Mouse (Mus musculus): Measurements from ENCODE around the gene Tbc1d22a.

Gene Tbc1d22a

DNA sequence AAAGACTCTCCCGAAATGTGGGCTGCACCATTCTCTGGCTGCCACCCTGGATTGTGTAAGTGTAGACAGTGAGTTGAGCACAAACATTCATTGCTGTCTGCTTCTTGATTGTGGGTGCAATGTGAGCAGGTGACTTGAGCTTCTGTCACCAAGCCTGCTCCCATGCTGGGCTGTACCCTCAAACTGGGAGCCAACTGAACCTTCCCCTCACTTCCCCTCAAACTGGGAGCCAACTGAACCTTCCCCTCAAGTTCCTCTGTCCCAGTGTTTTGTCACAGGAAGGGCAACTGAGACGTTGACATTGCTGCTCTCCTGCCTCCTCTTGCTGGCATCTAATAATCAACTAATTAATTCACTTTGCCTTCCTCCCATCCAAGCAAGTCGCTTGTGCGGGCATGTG, 52.7 kb downstream of the Tbc1d22a start:
- ATAC-seq (ENCODE audit: insufficient number of reproducible peaks, low FRiP score, low TSS enrichment): no peak

DNA sequence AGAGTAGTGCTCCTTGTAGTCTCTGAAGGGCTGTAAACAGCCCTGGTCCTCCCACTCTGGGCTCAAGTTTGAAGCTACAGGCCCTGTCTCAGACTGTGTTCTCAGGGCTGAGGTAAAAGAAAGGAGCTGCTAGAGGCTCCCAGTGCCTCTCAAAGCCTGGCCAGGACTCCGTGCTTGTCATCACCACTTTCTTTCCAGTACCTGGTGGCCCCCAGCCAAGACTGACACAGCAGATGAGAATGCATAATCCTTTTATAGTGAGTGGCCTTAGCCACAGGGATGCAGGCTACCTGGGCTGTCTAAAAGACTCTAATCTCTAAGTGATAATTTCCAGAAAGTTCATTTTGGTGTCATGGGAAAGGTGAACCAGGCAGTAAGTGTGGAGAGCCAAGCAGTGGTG, 54.3 kb downstream of the Tbc1d22a start:
- ATAC-seq (ENCODE audit: insufficient number of reproducible peaks, low FRiP score, low TSS enrichment): no peak

DNA sequence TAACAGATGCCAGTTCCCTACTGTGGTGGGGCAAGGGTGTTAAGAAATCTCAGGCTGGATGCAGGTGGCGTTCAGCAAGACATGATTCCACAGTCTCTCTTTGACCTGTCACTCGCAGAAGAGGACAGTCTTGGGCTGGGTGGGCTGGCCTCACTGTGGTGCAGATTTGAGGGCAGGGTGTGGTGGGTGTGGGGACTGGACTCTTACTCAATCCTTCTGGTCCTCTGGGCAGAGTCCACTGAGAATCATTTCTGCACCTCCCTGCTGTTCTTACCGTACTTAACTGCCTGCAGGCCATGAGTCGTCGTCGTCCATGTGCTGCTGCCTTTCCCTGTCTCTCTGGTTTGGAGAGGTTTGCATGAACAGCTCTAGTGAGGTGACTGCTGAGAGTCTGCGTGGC, 61.5 kb downstream of the Tbc1d22a start:
- no peak for ATAC-seq (ENCODE audit: insufficient number of reproducible peaks, low FRiP score, low TSS enrichment)

DNA sequence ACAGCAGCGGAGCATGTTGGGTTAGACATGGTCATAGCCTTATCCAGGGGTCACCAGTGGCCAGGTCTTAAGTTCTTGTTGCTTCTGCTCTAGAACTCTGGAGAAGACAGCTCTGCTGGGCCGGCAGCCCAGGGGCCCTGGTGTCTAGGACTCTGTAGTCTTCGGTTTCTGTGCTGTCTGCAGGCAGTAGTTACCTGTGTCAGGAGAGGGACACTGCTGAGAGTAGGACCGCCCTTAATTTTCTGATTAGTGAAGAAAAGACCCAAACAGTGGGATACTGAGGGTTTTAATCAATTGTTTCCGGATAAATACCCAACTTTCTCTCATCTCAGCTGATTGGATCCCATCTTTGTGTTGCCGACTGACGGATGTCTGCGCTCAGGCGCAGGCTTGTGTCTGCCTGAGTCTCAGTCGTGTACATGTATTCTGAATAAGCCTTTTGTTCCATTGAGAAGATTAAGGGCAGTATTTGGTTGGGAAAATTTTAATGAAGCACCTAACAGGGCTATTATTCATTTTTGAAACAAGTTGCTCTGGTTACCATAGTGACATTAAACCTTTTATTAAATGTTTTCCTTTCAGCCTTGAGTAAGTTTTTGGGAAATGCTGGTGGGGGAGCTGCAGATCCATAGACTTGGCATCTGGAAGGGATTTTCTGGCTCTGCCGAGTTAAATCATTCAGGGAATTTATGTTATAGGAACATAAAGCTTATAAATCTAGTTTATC, 62.4 kb downstream of the Tbc1d22a start:
- ATAC-seq (ENCODE audit: insufficient number of reproducible peaks, low FRiP score, low TSS enrichment): no peak

DNA sequence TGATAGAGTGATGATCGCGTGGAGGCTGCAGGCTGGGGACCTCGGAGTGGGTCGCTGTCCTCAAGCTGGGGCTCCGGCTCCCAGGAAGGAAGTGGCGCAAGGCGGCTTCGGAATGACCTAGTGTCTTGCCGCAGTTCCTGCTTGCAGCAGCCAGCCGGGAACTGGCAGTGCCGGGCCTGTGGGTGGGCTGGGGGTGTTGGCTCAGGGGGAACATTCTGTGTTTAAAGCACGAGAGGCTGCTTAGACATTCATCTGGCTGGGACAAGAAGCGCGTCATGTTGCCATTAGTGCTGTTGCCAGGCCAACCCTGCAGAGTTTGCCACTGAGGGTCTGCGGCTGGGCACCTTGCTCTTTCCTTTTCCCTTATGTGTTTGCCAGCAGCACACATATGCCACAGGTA, 63.2 kb downstream of the Tbc1d22a start:
- ATAC-seq (ENCODE audit: insufficient number of reproducible peaks, low FRiP score, low TSS enrichment): no peak

DNA sequence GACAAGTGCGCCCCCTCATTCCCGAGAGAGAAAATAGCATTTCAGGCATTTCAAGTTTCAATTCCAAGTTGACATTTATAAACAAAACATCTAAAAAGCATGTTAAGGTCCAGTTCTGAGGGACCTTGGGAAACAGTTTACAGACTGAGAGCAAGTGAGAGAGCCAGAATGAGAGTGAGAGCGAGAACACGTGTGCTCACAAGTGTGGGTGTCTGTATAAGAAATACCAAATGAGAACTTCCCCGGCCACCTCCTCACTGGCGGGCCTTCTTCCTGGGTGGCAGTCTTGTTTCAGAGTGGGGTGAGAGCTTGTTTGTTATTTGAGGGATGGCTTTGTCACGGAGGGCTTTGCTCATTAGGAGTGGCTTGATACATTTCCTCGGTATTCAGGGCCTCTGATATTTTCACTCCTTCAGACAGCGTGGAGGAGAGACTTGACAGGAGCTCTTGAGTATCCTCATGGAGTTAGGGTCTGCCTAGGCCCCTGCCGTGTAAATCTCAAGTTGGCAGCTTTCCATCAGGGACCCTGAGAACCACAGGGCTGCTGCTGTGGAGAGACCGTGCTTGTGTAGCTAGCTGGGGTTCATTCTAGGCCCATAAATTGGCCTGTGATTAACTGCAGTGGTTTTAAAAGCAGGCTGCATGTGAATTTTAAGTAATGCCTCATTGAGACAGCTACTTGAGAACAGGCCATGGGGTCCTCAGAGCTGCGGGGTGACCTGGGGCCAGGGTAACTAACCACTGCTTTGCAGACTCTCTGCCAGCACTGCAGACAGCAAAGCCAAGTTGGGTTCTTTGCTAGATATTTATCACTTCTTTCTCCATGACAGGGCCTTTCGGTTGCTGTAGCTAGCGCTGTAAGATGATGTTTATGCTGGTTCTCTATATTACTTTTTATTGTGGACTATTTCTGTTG, 65.1 kb downstream of the Tbc1d22a start:
- ATAC-seq (ENCODE audit: insufficient number of reproducible peaks, low FRiP score, low TSS enrichment): no peak

DNA sequence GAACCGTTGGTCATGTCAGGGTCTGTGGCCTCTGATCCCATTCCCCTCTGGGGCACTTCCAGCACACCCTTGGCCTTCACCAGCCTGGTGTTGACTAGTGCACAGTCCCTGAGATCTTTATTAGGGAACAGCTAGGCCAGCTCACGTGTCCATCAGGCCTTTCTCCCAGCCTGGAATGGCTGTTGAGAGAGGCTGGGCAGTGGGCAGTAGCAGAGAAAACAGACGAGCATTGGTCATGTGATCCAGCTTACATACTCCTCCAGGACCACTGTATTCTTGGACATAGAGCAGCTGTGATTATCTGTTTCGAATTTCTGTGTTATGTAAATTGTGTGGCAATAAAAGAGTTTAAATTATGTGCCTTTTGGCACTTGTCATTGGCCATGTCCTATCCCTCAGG, 65.9 kb downstream of the Tbc1d22a start:
- no peak for ATAC-seq (ENCODE audit: insufficient number of reproducible peaks, low FRiP score, low TSS enrichment)

DNA sequence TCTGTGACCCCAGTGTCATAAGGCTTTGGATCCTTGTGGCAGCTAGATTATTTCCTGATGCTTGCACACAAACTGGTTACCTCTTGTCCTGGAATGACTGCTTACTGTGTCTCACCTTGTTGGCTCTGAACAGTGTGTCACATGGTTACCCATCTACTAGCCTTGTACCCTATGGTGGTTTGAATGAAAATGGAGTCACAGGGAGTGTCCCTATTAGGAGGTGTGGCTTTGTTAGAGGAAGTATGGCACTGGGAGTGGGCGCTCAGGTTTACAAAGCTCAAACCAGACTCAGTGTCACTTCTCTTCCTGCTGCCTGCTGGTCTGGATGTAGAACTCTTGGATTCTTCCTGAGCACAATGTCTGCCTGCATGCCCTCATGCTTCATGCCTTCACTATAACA, 69.0 kb downstream of the Tbc1d22a start:
- ATAC-seq (ENCODE audit: insufficient number of reproducible peaks, low FRiP score, low TSS enrichment): no peak

DNA sequence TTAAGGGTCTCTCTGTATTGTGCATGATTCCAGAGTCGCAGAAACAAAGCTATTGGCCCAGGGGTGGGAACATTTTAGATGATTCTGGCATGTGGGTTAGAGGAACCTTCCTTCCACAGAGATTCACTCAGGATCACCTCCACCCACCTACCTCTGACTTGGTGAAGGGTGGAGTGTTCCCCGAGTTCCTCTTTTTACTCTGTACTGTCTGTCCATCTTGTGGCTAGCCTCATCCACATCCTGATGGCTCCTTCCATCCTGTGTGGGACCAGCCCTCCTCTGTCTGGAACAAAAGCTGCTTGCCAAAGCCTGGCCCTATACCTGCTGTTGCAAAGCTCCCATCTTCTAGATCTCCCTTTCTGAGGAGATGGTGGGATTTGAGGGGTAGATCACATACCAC, 71.0 kb downstream of the Tbc1d22a start:
- ATAC-seq (ENCODE audit: insufficient number of reproducible peaks, low FRiP score, low TSS enrichment): no peak

DNA sequence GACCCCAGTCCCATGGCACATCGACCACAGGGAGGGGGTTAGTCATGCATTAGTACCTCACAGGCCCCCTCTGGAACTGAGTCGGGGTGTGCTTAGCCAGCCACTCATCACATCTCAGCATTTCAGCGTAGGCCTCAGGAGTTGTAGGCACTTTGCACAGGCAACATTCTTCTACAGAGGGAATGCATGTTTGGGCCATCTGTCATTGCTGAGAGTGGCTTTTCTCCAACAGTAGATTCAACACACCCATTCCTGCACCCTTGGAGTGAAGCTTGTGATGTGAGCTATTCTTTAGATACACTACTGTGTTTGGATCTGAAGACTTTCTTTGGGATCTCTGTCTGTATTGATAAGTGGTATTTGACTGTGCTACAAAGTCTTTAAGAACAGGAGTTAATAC, 75.8 kb downstream of the Tbc1d22a start:
- ATAC-seq (ENCODE audit: insufficient number of reproducible peaks, low FRiP score, low TSS enrichment): peak; percentile 52; the same call in 1 of the 2 replicates

DNA sequence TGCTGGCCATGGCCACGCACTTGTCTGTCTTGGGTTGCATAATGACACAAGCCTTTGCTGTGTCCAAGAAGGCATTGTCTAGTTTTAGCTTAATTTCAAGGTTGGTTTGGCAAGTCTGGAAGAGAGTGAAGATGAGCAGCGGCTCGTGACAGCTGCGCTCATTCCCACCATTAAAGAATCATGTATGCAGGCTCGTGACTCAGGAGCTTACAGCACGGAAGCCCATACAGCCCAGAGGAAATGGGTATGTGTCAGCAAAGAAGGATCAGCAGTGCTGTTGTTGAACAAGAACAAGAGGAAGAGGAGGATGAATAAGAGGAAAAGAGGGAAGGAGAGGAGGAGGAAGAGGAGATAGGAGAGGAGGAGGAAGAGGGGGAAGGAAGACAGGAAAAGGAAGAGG, 78.0 kb downstream of the Tbc1d22a start:
- ATAC-seq (ENCODE audit: insufficient number of reproducible peaks, low FRiP score, low TSS enrichment): no peak

DNA sequence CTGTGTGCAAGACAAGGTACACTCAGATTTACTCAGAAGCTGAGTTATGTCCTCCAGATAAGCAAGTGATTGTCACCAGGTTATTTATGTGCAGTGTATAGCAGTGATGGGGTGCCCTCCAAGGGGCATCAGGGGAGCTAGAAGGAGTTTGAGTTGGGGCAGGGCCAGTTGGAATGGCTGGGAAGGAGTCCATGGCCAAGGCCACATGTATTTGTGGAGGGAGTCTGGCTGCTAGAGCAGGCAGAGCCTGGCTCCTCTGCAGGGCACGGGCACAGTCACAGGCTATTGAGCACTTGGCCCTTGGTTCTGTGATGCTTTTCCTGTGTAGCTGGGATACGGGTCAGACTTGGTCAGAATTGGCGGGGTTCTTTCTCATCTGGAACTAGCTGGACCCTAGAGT, 80.2 kb downstream of the Tbc1d22a start:
- ATAC-seq (ENCODE audit: insufficient number of reproducible peaks, low FRiP score, low TSS enrichment): no peak

DNA sequence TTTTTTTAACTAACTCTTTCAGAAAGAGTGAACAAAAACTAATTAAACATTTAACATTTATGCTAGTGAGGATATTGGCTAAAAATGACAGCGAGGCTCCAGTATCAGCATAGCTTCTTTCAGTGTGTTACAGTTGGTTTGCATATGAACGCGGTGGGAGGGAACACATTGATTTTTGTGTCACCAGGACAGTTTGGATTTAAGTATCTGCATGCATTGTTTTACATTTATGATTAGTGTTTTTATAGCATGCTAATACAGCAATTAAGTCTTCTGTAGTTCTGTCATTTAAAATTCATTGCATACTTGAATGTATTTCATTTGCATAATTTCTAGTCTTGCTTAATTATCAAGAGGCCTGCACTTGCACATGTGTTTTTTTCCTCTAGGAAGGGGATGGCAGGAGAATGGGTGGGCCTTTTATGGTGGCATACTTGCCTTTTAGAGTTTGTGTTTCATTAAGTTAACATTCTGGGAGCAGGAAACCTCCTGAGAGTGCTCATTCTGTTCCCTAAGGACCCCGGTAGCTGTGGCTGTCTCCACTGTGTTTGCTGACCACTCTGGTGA, 81.5 kb downstream of the Tbc1d22a start:
- ATAC-seq (ENCODE audit: insufficient number of reproducible peaks, low FRiP score, low TSS enrichment): no peak

DNA sequence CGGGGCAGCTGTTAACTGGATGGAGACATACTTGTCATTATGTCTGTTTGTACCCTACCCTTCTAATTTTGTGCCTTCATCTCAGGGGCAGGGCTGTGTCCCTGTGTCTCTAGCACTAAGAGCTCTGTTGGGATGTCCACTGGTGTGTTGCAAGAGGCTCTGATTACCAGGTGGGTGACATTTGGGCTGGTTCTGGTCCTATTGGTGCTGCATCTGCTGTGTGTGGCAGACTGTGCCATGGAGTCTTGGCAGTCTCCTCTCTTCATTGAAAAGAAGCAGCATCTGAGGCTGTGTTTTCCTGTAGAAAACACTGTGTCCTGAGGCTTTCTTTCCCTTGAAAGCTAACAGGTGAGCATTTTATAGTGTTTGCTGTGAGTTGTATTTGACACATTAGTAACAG, 83.0 kb downstream of the Tbc1d22a start:
- ATAC-seq (ENCODE audit: insufficient number of reproducible peaks, low FRiP score, low TSS enrichment): peak; percentile 57; the same call in 1 of the 2 replicates

DNA sequence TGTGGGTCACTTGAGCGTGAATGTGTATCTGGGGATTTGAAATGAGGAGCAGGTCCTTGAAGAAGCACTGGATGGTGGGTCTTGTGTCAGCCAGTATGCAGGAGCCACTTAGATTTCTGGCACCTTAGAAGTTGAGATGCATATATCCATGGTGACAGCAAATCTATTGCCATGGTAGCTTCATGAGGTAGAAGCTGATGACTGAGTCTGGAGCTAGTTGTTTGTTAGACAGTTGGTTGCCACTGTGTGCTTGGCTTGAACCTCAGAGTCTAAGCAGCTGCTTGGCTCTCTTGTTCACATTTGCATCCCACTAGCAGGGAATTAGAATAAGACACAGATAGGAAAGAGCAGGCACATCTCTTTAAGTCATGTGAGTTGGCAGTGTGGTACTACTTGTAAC, 89.6 kb downstream of the Tbc1d22a start:
- ATAC-seq (ENCODE audit: insufficient number of reproducible peaks, low FRiP score, low TSS enrichment): no peak

DNA sequence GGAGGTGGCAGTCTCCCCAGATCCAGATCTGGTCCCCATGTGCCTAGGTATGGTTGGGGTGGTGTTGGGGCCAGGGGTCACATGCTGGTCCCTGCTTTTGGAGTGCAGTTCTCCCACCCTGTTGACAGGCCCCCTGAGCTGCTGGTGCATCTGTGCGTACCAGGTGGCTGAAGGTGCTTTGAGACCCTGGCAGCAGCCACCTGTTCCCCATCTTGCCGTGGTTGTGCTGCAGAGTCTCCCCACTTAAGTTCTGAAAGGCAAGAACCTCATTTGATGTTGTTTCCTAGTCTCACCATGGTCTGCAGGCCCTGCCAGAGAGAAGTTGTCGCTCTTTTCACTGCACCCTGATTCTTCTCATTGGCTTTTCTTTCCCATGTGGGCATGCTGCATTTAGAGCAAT, 90.6 kb downstream of the Tbc1d22a start:
- ATAC-seq (ENCODE audit: insufficient number of reproducible peaks, low FRiP score, low TSS enrichment): no peak

DNA sequence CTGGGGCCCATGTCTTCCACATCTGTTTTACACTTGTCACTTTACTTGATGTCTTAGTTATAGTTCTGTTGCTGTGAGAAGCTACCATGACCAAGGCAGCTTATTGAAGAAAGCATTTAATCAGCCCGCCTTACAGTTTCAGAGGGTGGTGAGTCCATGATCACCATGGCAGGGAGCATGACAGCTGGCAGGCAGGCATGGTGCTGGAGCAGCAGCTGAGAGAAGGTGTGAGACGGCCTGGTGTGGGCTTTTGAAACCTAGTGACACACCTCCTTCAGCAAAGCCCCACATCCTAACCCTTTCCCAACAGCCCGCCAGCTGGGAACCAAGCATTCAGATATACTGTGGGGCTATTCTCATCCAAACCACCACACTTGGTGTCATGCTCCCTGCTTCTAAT, 91.0 kb downstream of the Tbc1d22a start:
- ATAC-seq (ENCODE audit: insufficient number of reproducible peaks, low FRiP score, low TSS enrichment): no peak

DNA sequence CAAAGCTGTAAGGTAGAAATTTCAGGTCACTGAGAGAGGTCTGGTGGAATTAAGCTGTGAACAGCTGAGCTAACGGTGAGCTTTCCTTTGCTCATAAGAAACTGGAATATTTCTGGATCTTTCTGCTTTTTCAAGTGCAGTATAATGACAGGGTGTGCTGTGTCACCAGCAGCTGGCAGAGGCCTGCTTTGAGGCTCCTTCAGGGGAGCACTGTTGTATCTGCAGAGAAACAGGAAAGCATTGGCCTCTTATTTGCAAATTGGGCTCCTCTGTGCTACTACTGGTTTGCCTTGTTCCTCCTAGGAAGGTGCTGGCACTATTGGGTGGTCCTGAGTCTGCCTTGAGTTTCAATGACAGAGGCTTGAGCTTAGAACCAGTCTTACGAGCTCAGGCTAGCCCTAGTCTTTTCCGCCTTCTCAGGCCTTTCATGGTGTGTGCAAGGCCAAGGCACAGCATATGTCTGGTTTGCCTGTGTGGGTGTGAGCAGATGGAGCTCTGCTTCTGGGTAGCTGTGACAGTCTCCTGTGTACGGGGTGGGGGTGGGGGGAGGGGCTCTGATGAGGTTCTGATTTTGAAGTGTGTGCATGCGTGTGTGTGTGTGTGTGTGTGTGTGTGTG, 95.1 kb downstream of the Tbc1d22a start:
- ATAC-seq (ENCODE audit: insufficient number of reproducible peaks, low FRiP score, low TSS enrichment): peak; percentile 85; the same call in 1 of the 2 replicates

DNA sequence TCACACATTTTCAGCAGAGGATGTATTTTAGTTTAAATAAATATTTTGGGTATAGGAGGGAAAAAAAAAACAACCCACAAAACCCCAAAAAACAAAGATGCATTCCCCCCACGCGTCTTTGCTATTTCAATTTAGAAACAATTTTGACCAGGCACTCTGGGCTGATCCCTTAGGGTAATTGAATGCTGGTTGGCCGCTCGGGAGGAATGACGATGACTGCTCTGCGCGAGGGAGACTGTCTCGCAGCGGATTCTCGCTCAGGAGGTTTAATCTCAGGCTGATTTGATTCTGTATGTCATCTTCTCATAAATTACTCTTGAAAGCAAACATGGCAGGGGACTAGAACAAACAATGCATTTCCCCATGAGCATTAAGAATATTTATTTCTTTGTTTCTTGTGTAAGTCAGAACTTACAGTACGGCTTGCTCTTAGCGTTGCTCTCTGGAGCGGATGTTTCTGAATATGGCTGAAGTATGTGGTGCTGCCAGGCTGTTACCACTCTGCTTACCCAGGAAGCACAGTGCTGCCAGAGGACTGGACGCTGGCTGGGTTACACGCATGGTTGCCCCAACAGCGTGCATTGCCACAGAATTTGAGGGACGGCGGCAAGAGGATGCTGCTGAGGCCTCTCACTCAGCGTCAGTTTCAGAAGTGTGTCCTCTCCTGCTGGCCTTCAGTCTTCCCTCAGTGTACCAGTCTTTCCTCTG, 106.7 kb downstream of the Tbc1d22a start:
- ATAC-seq (ENCODE audit: insufficient number of reproducible peaks, low FRiP score, low TSS enrichment): no peak

DNA sequence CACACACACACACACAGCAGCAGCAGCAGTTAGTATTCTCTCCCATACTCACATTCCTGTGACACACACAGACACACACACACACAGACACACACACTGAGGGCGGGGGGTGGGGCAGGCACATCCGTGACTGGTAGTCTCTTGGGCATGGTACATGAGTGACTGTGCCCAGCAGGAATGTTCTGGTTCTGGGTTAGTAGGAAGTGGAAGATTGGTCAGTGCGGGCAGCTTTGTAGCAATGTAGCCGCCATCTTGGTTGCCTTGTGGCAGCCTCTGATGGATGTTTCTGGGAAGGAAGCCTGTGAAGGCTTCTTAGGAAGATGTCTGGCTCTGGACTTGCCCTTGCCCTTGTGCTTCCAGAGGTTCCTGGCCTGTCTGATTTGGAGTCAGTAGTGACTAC, 112.1 kb downstream of the Tbc1d22a start:
- ATAC-seq (ENCODE audit: insufficient number of reproducible peaks, low FRiP score, low TSS enrichment): no peak

Data from cerebellum, adult (tissue).